Mouse (Mus musculus) layer of hippocampus, adult 6 months (tissue): ENCODE data around the gene 1810024B03Rik. TPM values are rescaled to one million over a fixed set of nuclear protein-coding genes. Genes with fewer than 3 reads are reported as not detected.

Experiments
- long read RNA-seq, 2 experiments: library from polyadenylated mRNA; unstranded; transcript quantifications; one replicate each; pipeline ENCODE4 v2.0.0; 2019 to 2020
- polyA plus RNA-seq: library from polyadenylated mRNA; unstranded; fragments of <200 nt; fragmentation: Nextera tagmentation; gene quantifications from 2 replicates; pipeline ENCODE4 v1.2.3, GENCODE M21; 2021

1810024B03Rik gene
- polyA plus RNA-seq, result 1.3 and 1.5 TPM in 2 replicates
- long read RNA-seq, experiment 1, transcript 1810024B03Rik-202 (2 exons, 2,364 nt), result major isoform, 5 of 6 reads
- long read RNA-seq, experiment 1, partial matches to known transcripts, result 0 of 6 reads
- long read RNA-seq, experiment 1, other reads (novel, unspliced or antisense), result 0 of 6 reads
- long read RNA-seq, experiment 2, result 0 reads

GRCm38 (mm10) chr2:127207547-127208451 lies at the start of gene 1810024B03Rik, which contains the start of gene Snrnp200:
Gene 1810024B03Rik (minus strand): TSS chr2:127208280.
Gene Snrnp200 (plus strand): TSS chr2:127208386.

GRCm38 (mm10) chr2:127247592-127248333 lies 39.7 kb upstream of the 1810024B03Rik start, which contains the start of the genes Ciao1 and Tmem127:
Gene Ciao1 (minus strand): TSS chr2:127247816.
Gene Tmem127 (plus strand): TSS chr2:127247908.

GRCm38 (mm10) chr2:127143158-127144063 lies 64.7 kb downstream of the 1810024B03Rik start, which contains the start of gene Itpripl1:
Gene Itpripl1 (minus strand): TSS chr2:127143442.

Other genes with a start within 250 kb of the 1810024B03Rik start
- gene Ap4e1, start 199.6 kb downstream of the 1810024B03Rik start, polyA plus RNA-seq, result 0.90 and 1.1 TPM in 2 replicates
- 43.2 and 45.1 TPM in 2 replicates for gene Blvra, start 137.6 kb downstream of the 1810024B03Rik start, polyA plus RNA-seq
- 0.99 and 1.1 TPM in 2 replicates for gene Ncaph, start 74.3 kb downstream of the 1810024B03Rik start, polyA plus RNA-seq
- gene Itpripl1, start 64.8 kb downstream of the 1810024B03Rik start, polyA plus RNA-seq, result 3.5 and 19.0 TPM in 2 replicates
- 18.6 and 25.0 TPM in 2 replicates for gene Snrnp200, start 106 bp upstream of the 1810024B03Rik start, polyA plus RNA-seq
- 36.4 and 36.7 TPM in 2 replicates for gene Ciao1, start 39.5 kb upstream of the 1810024B03Rik start, polyA plus RNA-seq
- 42.1 and 77.3 TPM in 2 replicates for gene Tmem127, start 39.6 kb upstream of the 1810024B03Rik start, polyA plus RNA-seq
- gene Stard7, start 61.9 kb upstream of the 1810024B03Rik start, polyA plus RNA-seq, result 51.6 and 54.6 TPM in 2 replicates
- gene Dusp2, start 127.9 kb upstream of the 1810024B03Rik start, polyA plus RNA-seq, result 1.5 and 2.7 TPM in 2 replicates
- gene Astl, start 130.4 kb upstream of the 1810024B03Rik start, polyA plus RNA-seq, result not detected in 2 replicates
- 0.68 and 0.88 TPM in 2 replicates for gene Adra2b, start 154.9 kb upstream of the 1810024B03Rik start, polyA plus RNA-seq
- not detected in 2 replicates for gene Gpat2, start 216.9 kb upstream of the 1810024B03Rik start, polyA plus RNA-seq
- gene Fahd2a, start 236.3 kb upstream of the 1810024B03Rik start, polyA plus RNA-seq, result 39.0 and 41.6 TPM in 2 replicates